Mouse (Mus musculus): Measurements from ENCODE around the gene Gpank1.

GRCm38 (mm10) chr17:35079778-35080177 lies 41.5 kb upstream of the Gpank1 start:
- peak in 1 of 2 experiments; percentile 66; a peak in 2 of 4 replicates for TF ChIP-seq POLR2A (IDR thresholded peaks at IDR 0.05; ENCODE audit: control insufficient read depth in 1 of 2, insufficient read depth in 1 of 2, low read depth in 1 of 2, low read length in 2 of 2, poor library complexity in 1 of 2)
- peak; percentile 96 to 97 for TF ChIP-seq EP300 (IDR thresholded peaks at IDR 0.05; ENCODE audit: low read depth in 1 of 2, low read length in 2 of 2)
- peak; percentile 17 to 53 (median 43); a peak in 5 of 6 replicates for TF ChIP-seq CTCF (IDR thresholded peaks at IDR 0.05 in 2 of 3, conservative IDR thresholded peaks at IDR 0.05 in 1 of 3; ENCODE audit: control insufficient read depth in 1 of 3, insufficient read depth in 1 of 3, low read depth in 2 of 3, low read length in 3 of 3, poor library complexity in 1 of 3, severe bottlenecking in 1 of 3)
- TF ChIP-seq POLR2AphosphoS2 (IDR thresholded peaks at IDR 0.05; ENCODE audit: low read length): no peak
